Mouse (Mus musculus): ENCODE results near the gene Jph2. TPM values are rescaled to one million over a fixed set of nuclear protein-coding genes. Genes with fewer than 3 reads are reported as not detected.
A peak's percentile ranks its signal among the peaks of the same experiment; 100 is the strongest.

Jph2 gene
- polyA plus RNA-seq, 1 experiment from 2014 or later = 0.72 TPM

- no peak for ATAC-seq (ENCODE audit: insufficient number of reproducible peaks, insufficient read depth, low FRiP score, low TSS enrichment, low read depth)
- Histone ChIP-seq H3K4me3 (no peak overlapping the region), H3K9me3 (no peaks in the 10 kb centered on the region), H3K4me2 (no peak overlapping the region), H3K27me3 (peaks cover 11% of the 10 kb centered on the region; the same call in 1 of the 2 replicates), H3K9ac (no peak overlapping the region), H3K36me3 (no peaks in the 10 kb centered on the region), H3K27ac (no peak overlapping the region), H3K4me1 (peaks cover 10% of the 10 kb centered on the region; the same call in 1 of the 2 replicates)
- 50% methylated on average over 11 of the region's 11 CpGs for WGBS
These were observed 100.7 kb downstream of the Jph2 start for GRCm38 (mm10) chr2:163296999-163297630.

- no peak for ATAC-seq (ENCODE audit: insufficient number of reproducible peaks, insufficient read depth, low FRiP score, low TSS enrichment, low read depth)
These were observed 108.9 kb downstream of the Jph2 start for GRCm38 (mm10) chr2:163288881-163289379.

More at GRCm38 (mm10) chr2:163288881-163289379, 108.9 kb downstream of the Jph2 start:
- 15% methylated on average over 21 of the region's 21 CpGs for WGBS
- Histone ChIP-seq H3K4me3 (no peak overlapping the region), H3K36me3 (no peaks in the 10 kb centered on the region), H3K4me1 (peaks cover 26% of the 10 kb centered on the region), H3K27ac (no peak overlapping the region), H3K27me3 (peaks cover 25% of the 10 kb centered on the region), H3K9me3 (no peaks in the 10 kb centered on the region), H3K9ac (peak overlapping the region; percentile 44; the same call in 1 of the 2 replicates), H3K4me2 (peak overlapping the region; percentile 52)

Other genes starting within 250 kb of the Jph2 start
- gene Tox2, start 194.9 kb downstream of the Jph2 start, polyA plus RNA-seq (2015; fragmentation: Nextera tagmentation; extraction: Ambion mirVana) = 2.3 and 3.0 TPM in 2 replicates
- gene Oser1, start 26.7 kb upstream of the Jph2 start, polyA plus RNA-seq (2015; fragmentation: Nextera tagmentation; extraction: Ambion mirVana) = 92.1 and 99.5 TPM in 2 replicates
- gene Gdap1l1, start 40.5 kb upstream of the Jph2 start, polyA plus RNA-seq (2015; fragmentation: Nextera tagmentation; extraction: Ambion mirVana) = 1.9 and 2.8 TPM in 2 replicates
- gene Fitm2, start 74.6 kb upstream of the Jph2 start, polyA plus RNA-seq (2015; fragmentation: Nextera tagmentation; extraction: Ambion mirVana) = 9.7 and 10.0 TPM in 2 replicates
- gene R3hdml, start 94.3 kb upstream of the Jph2 start, polyA plus RNA-seq (2015; fragmentation: Nextera tagmentation; extraction: Ambion mirVana) = not detected in 2 replicates
- 0.62 TPM in 1 of 2 replicates, not detected in the other for gene Hnf4a, start 108.8 kb upstream of the Jph2 start, polyA plus RNA-seq (2015; fragmentation: Nextera tagmentation; extraction: Ambion mirVana)
- gene Ttpal, start 204.3 kb upstream of the Jph2 start, polyA plus RNA-seq (2015; fragmentation: Nextera tagmentation; extraction: Ambion mirVana) = 41.4 and 42.3 TPM in 2 replicates
- 26.4 and 35.6 TPM in 2 replicates for gene Serinc3, start 247.1 kb upstream of the Jph2 start, polyA plus RNA-seq (2015; fragmentation: Nextera tagmentation; extraction: Ambion mirVana)